Mouse (Mus musculus) forebrain, embryonic 12.5 days (tissue): Measurements from ENCODE around the gene Ciita. TPM values are rescaled to one million over a fixed set of nuclear protein-coding genes. Genes with fewer than 3 reads are reported as not detected.

Experiments used
- ATAC-seq: fragments of 200-750 bp; cut with Nextera tagmentation; 2 replicates; pipeline ENCODE4 v1.8.0; 2017; ENCODE audit warnings: moderate TSS enrichment; ENCODE audit not compliant: low FRiP score
- H3K27ac ChIP-seq: fragments of 300-500 bp; sonication (generic); 2 replicates; pipeline ENCODE4 v1.5.1; 2016; ENCODE audit warnings: mild to moderate bottlenecking
- H3K27me3 ChIP-seq: fragments of 300-500 bp; sonication (generic); 2 replicates; pipeline ENCODE4 v1.6.1; 2016; ENCODE audit warnings: mild to moderate bottlenecking
- H3K36me3 ChIP-seq: fragments of 300-500 bp; sonication (generic); replicated peaks from 2 replicates; pipeline ENCODE4 v1.6.1; 2016; ENCODE audit warnings: mild to moderate bottlenecking
- H3K4me1 ChIP-seq: fragments of 300-500 bp; sonication (generic); 2 replicates; pipeline ENCODE4 v1.6.1; 2016
- H3K4me2 ChIP-seq: fragments of 300-500 bp; sonication (generic); 2 replicates; pipeline ENCODE4 v1.6.1; 2016; ENCODE audit warnings: mild to moderate bottlenecking, moderate library complexity
- H3K4me3 ChIP-seq: fragments of 300-500 bp; sonication (generic); replicated peaks from 2 replicates; pipeline ENCODE4 v1.5.1; 2016; ENCODE audit warnings: mild to moderate bottlenecking
- H3K9ac ChIP-seq: fragments of 300-500 bp; sonication (generic); 2 replicates; pipeline ENCODE4 v1.6.1; 2016; ENCODE audit warnings: mild to moderate bottlenecking
- H3K9me3 ChIP-seq: fragments of 300-500 bp; sonication (generic); 2 replicates; pipeline ENCODE4 v1.6.1; 2016
- WGBS: fragments of 180-500 bp; shearing (Covaris S2); methylation state at CpG from one replicate; pipeline ENCODE4 v1.1.7; 2016; 5-methylcytosine and 5-hydroxymethylcytosine counted together
- polyA plus RNA-seq: library from polyadenylated mRNA; unstranded; fragments of >200 nt; fragmentation: Nextera tagmentation; extraction: Ambion mirVana; gene quantifications from 2 replicates; pipeline ENCODE4 v1.2.1, GENCODE M21; 2016

The Ciita gene
- polyA plus RNA-seq, 1 experiment from 2014 or later = 0.42 TPM

DNA sequence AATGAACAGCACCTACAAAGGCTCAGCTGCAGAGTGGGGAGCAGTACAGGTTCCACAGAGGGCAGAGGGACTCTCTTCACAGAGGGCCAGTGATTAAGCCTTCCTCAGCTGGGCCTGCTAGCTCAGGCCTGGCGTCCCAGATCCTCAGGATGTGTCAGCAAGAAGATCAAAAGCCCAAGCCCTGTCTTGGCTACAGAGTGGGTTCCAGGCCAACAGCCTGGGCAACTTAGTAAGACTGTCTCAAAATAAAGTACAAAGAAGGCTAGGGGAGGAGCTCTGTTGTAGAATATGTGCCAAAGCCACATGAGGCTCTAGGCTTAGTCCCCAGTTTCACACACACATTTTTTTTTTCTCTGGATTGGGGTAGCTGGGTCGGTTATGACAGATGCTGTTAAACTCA lies 95.1 kb downstream of the Ciita start:
- peaks cover 65% of the 10 kb centered on the region for H3K36me3 ChIP-seq
- H3K27me3 ChIP-seq = no peaks in the 10 kb centered on the region

DNA sequence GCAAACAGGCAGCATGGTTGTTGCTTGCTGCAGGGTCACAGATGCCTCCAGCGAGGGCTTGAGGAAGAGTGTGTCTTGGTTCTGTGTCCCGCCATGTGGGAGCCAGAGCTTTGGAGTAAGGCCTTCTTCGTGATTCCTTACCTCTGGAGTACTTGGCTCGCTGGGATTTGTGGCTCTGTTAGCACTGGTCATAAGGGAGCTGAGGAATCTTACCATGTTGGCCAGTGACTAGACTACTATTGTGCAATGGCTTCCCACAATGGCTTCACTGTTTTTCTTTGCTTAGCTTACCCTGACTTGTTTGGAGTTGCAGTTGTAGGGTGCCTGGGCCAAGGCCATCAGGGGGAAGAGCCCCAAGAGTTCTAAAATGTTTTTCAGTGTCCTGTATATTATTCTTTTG lies 96.1 kb downstream of the Ciita start:
- no peaks in the 10 kb centered on the region for H3K4me1 ChIP-seq
- no peaks in the 10 kb centered on the region for H3K9me3 ChIP-seq
- no peak overlapping the region for H3K4me2 ChIP-seq
- WGBS = 88% methylated on average over 4 of the region's 4 CpGs
- H3K27me3 ChIP-seq = no peaks in the 10 kb centered on the region
- no peak overlapping the region for H3K4me3 ChIP-seq
- peaks cover 71% of the 10 kb centered on the region for H3K36me3 ChIP-seq
- no peak overlapping the region for H3K9ac ChIP-seq
- H3K27ac ChIP-seq = no peak overlapping the region
- no peak for ATAC-seq

More for the DNA sequence above, 95.1 kb downstream of the Ciita start:
- no peaks in the 10 kb centered on the region for H3K4me1 ChIP-seq
- no peak overlapping the region for H3K4me2 ChIP-seq
- no peak overlapping the region for H3K27ac ChIP-seq
- no peak for ATAC-seq
- no peaks in the 10 kb centered on the region for H3K9me3 ChIP-seq
- WGBS = 79% methylated on average over 2 of the region's 2 CpGs
- no peak overlapping the region for H3K9ac ChIP-seq
- H3K4me3 ChIP-seq = no peak overlapping the region

DNA sequence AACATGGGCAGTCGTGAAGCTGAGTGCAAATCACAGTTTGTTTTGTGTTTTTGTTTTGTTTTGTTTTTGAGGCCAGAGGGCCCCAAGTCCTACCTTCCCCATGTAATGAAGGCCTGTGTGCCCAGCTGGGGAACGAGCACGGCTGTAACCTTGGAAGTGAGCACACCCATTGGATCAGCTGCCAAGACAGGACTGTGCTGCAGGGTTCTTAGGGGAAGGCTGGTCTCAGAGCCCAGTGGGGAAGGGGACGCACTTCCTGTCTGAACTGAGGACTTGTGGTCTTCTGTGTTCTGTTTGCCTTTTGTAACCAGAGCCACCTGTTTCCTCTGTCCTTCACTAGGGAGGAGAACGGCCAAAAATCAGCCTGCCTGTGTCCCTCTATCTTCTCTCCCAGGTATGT lies 97.7 kb downstream of the Ciita start:
- no peak overlapping the region for H3K4me2 ChIP-seq
- H3K9me3 ChIP-seq = no peaks in the 10 kb centered on the region
- no peak overlapping the region for H3K27ac ChIP-seq
- H3K9ac ChIP-seq = no peak overlapping the region
- WGBS = 73% methylated on average over 5 of the region's 5 CpGs
- H3K4me1 ChIP-seq = no peaks in the 10 kb centered on the region
- peaks cover 82% of the 10 kb centered on the region for H3K36me3 ChIP-seq
- H3K27me3 ChIP-seq = no peaks in the 10 kb centered on the region
- no peak overlapping the region for H3K4me3 ChIP-seq
- no peak for ATAC-seq

Other genes with a start within 250 kb of the Ciita start
- gene Emp2, start 166.1 kb upstream of the Ciita start, polyA plus RNA-seq = 2.6 and 3.6 TPM in 2 replicates
- 0.14 and 0.18 TPM in 2 replicates for gene Tekt5, start 84.6 kb upstream of the Ciita start, polyA plus RNA-seq
- gene Nubp1, start 68.1 kb upstream of the Ciita start, polyA plus RNA-seq = 54.3 and 57.9 TPM in 2 replicates
- 35.0 and 36.8 TPM in 2 replicates for gene Tvp23a, start 32.7 kb upstream of the Ciita start, polyA plus RNA-seq
- 20.4 and 22.6 TPM in 2 replicates for gene Dexi, start 63.0 kb downstream of the Ciita start, polyA plus RNA-seq
- 51.0 and 53.9 TPM in 2 replicates for gene Clec16a, start 65.3 kb downstream of the Ciita start, polyA plus RNA-seq